Mouse (Mus musculus): ENCODE results near the gene Gpatch8.

DNA sequence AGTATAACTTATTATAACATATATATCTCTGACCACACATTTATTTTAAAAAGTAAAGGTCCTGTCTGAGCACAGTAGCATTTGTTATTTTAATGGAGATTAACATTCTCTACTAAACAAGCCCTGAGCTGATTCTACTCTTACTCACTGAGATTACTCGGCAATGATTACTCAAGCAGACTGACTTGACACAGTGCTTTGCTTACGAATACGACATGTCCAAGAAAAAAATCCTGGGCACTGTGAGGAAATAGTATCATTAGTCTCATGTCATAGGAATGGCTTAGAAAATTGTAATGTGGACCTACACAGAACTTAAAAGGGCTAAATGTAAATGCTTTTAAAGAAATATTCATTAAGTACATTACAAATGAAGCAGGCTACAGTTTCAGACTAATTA lies 20.0 kb downstream of the Gpatch8 start:
- TF ChIP-seq CTCF (IDR thresholded peaks at IDR 0.05; ENCODE audit: low read depth, low read length) (no peak), POLR2A (IDR thresholded peaks at IDR 0.05; ENCODE audit: insufficient read depth, low read length) (no peak)
